Mouse (Mus musculus): ENCODE results near the gene Hoxd9.

- no peak for TF ChIP-seq CTCF (IDR thresholded peaks at IDR 0.05; ENCODE audit: low read depth)
- no peak for TF ChIP-seq EP300 (optimal IDR thresholded peaks at IDR 0.05)
Observed at GRCm38 (mm10) chr2:74734451-74734850, 36.9 kb downstream of the Hoxd9 start.
